Mouse (Mus musculus): ENCODE data around the gene Lgals1. TPM values are rescaled to one million over a fixed set of nuclear protein-coding genes. Genes with fewer than 3 reads are reported as not detected.
A peak's percentile ranks its signal among the peaks of the same experiment; 100 is the strongest.
"Not testable (repeated sequence)": the region's sequence is repeated elsewhere in the genome, so short reads cannot be mapped to it uniquely, and the experiment has no call there.

The Lgals1 gene
- 100 to 1,000 TPM; 294 to 595 (median 433) TPM for total RNA-seq (2022)

GRCm38 (mm10) chr15:78926021-78926919, at the start of gene Lgals1:
Gene Lgals1, plus strand, starts transcription at chr15:78926725.
- DNase-seq: peak; percentile 88

GRCm38 (mm10) chr15:78876991-78877809, 49.3 kb upstream of the Lgals1 start, which contains the start of gene Gga1:
Gene Gga1, plus strand, starts transcription at chr15:78877190.
- DNase-seq: peak; percentile 92

- peak; percentile 41 for DNase-seq
Measured at GRCm38 (mm10) chr15:78877810-78878390, 48.6 kb upstream of the Lgals1 start.

GRCm38 (mm10) chr15:78878792-78879516, 47.6 kb upstream of the Lgals1 start:
- DNase-seq: not testable (repeated sequence)

- DNase-seq: no peak
Measured at GRCm38 (mm10) chr15:78880432-78880831, 46.1 kb upstream of the Lgals1 start.

- no peak for DNase-seq
Measured at GRCm38 (mm10) chr15:78881828-78882227, 44.7 kb upstream of the Lgals1 start.

GRCm38 (mm10) chr15:78889401-78889853, 37.1 kb upstream of the Lgals1 start:
- no peak for DNase-seq

GRCm38 (mm10) chr15:78892440-78892839, 34.1 kb upstream of the Lgals1 start:
- DNase-seq: no peak

GRCm38 (mm10) chr15:78894726-78895125, 31.8 kb upstream of the Lgals1 start:
- no peak for DNase-seq

- no peak for DNase-seq
Measured at GRCm38 (mm10) chr15:78895741-78896140, 30.8 kb upstream of the Lgals1 start.

GRCm38 (mm10) chr15:78896149-78896548, 30.4 kb upstream of the Lgals1 start:
- DNase-seq: no peak

GRCm38 (mm10) chr15:78897488-78897887, 29.0 kb upstream of the Lgals1 start:
- DNase-seq: no peak

GRCm38 (mm10) chr15:78898507-78899001, 28.0 kb upstream of the Lgals1 start:
- DNase-seq: no peak

GRCm38 (mm10) chr15:78899409-78899739, 27.2 kb upstream of the Lgals1 start, which contains the start of gene Gm49510:
Gene Gm49510, plus strand, starts transcription at chr15:78899667.
- DNase-seq: no peak

- no peak for DNase-seq
Measured at GRCm38 (mm10) chr15:78899740-78900584, 26.6 kb upstream of the Lgals1 start, which contains the start of gene Sh3bp1. Gene Sh3bp1, plus strand, starts transcription at chr15:78899768.

GRCm38 (mm10) chr15:78900585-78901421, 25.7 kb upstream of the Lgals1 start:
- DNase-seq: no peak

GRCm38 (mm10) chr15:78901422-78901789, 25.1 kb upstream of the Lgals1 start:
- DNase-seq: no peak

GRCm38 (mm10) chr15:78903243-78903642, 23.3 kb upstream of the Lgals1 start:
- DNase-seq: peak; percentile 58

- no peak for DNase-seq
Measured at GRCm38 (mm10) chr15:78908399-78908798, 18.1 kb upstream of the Lgals1 start.

- no peak for DNase-seq
Measured at GRCm38 (mm10) chr15:78908982-78909381, 17.5 kb upstream of the Lgals1 start.

All from adrenal gland, adult 8-10 months (tissue).